Mouse (Mus musculus): ENCODE results near the gene Gas7.

DNA sequence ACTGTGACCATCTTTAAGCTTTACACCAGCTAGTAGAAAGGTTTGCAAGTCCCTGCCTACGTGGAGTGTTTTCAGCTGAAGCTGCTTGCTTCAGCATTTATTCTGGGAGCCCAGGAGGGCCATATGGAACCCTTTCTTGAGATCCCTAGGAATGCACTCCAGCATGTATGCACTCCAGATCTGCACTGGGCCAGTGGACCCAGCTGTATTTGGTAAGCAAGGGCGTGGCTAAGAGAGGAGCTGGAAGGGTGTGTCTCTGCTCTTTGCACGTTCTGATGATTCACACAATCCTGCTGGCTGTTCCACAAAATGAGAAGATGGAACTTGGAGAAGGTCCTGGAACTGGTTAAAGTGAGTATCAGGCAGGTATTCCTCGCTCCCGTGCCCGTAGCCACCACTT, 83.3 kb downstream of the Gas7 start:
- TF ChIP-seq CTCF (IDR thresholded peaks at IDR 0.05; ENCODE audit: low read depth, low read length) (no peak), POLR2A (IDR thresholded peaks at IDR 0.05; ENCODE audit: borderline replicate concordance, low read depth, low read length) (no peak)
